Mouse (Mus musculus) thymus, postnatal 4 days (tissue): Measurements from ENCODE around the gene Asah2.
A peak's percentile ranks its signal among the peaks of the same experiment; 100 is the strongest.
"Not testable (repeated sequence)": the region's sequence is repeated elsewhere in the genome, so short reads cannot be mapped to it uniquely, and the experiment has no call there.

Source experiments
- DNase-seq: peaks from one replicate; pipeline ENCODE4 v3.0.0; 2021

Gene Asah2

DNA sequence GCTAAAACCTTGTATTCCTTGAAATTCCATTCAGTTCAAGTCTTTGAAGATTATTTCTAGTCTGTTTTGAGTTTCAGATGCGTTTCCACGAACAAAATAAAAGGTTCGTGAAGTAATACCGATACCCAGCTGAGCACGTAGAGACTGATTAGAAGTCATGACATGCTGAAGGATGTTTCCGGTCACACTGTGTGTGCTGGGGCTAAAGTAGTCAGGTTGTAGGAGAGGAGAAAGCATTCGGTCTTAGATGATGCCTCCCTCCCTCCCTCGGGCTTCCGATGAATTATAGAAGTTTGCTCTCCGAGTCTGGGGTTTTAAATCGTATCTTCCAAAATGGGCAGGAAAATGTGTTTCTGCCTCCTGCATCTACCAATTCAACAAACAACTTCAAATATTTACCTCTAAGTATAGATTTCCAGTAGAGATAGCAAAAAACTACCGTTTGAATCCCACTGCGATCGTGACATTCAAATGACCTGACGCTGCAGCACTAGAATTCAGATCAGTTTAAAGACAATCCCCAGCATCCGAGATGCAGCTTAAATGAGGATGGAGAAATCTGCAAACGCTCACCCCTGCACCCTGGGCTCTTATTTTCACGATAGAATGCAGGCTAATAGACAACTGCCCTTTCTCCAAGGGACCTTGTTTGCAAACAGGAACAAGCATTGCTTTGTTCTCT lies 5.6 kb downstream of the Asah2 start:
- DNase-seq: no peak

DNA sequence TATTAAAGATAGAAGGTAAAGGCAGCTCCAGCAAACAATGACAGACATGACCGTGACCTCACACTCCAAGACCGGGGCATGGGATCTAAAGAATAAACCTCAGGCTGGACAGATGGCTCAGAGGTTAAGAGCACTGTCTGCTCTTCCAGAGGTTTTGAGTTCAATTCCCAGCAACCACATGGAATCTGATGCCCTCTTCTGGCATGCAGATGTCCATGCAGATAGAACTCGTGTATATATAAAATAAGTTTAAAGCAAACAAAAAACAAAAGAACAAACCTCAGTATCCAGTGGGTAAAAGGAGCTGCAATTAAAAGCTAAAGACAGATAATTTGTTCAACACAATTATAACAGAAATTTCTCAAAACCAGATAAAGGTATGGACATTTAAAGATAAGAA lies 9.4 kb downstream of the Asah2 start:
- DNase-seq: no peak

DNA sequence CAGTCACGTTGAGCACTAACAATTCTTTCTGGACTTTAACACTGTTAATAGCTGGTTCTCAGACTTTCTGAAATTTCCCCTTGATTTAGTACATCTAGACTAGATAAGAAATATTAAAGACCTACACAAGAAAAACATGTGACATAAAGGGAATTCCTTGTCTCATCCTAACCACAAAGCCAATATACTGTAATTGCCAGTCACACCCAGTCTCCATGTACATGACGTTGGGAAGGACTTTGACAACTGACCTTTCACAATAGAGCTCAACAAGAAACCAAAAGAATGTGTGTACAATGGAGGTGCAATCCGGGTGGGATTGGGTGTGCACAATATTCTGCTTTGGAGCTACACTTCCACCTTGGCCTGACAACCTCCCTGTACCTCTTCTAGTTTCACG lies 15.7 kb downstream of the Asah2 start:
- DNase-seq: no peak

DNA sequence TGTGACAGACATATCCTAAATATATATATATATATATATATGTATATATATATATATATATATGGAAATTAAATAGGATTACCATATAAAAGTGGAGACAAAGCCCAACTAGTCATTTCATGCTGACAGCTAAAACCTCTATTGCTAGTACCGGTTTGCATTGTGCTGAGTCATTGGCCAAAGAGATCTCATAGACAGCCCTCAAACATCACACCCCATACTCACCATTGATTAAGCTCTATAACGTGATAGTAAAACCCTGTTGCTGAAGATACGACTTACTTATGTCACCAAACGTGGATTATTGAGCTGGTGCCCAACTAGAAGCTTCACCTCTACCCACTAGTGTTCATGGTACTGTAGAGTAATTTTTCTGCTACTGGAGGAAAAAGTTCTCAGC lies 17.2 kb downstream of the Asah2 start:
- DNase-seq: no peak

DNA sequence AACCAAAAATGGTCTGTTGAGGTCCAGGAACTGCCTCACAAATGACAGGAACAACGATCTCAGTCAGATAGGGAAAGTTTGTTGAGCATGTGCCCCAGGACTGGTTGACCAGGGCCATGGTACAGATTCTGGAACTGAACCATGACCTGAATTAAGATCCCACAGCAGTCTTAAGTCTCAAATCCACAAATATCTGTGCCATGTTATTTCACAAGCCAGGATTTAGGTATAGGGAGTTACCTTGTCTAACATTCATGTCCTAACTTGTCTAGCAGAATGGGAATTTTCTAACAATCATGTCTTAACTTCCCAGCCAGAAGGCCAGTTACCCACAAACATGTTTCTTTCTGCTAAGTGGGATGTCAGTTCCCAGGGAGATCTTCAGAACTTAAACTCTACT lies 19.4 kb downstream of the Asah2 start:
- DNase-seq: no peak

DNA sequence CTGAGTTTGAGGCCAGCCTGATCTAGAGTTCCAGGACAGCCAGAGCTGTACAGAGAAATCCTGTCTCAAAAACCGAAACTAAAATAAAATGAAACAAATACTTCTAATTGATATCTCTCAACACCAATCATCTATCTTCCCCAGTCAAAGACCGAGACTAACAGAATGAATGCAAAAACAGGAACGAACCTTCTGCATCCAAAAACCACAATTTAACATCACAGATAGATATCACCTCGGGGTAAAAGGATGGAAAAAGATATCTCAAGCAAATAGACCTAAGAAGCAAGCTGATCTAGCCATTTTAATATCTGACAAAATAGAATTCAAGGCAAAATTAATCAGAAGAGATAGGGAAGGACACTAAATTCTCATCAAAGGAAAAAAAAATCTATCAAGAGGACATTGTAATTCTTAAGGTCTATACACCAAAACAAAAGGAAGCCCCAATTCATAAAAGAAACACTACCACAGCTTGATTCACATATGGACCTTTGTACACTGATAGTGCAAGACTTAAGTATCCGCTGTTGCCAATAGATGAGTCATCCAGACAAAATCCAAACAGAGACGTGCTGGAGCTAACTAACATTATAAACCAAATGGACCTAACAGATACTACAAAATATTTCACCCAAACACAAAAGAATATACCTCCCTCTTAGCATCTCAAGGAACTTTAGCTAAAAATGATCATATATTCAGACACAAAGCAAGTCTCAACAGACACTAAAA lies 20.1 kb downstream of the Asah2 start:
- DNase-seq: no peak

DNA sequence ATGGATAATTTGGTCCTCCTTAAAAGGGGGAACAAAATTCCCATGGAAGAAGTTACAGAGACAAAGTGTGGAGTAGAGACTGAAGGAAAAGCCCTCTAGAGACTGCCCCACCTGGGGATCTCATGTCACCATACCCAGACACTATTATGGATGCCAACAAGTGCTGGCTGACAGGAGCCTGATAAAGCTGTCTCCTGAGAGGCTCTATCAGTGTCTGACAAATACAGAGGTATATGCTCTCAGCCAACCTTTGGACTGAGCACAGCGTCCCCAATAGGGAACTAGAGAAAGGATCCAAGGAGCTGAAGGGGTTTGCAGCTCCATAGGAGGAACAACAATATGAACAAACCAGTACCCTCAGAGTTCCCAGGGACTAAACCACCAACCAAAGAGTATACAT lies 23.2 kb downstream of the Asah2 start:
- DNase-seq: not testable (repeated sequence)

DNA sequence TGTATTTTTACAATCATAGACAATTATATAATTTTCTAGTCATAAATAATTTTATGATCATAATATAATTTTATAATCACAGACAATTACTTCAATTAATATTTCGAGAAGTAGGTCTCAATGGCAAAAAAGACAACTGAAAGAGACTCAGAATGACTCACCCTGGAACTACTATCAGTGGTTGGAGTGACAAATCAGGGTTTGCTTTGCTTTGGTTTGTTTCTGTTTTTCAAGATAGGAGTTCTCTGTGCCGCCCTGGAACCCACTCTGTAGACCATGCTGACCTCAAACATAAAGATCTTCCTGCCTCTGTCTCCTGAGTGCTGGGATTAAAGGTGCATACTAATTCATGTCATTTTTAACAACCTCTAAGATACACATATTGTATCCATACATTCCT lies 37.7 kb downstream of the Asah2 start:
- DNase-seq: no peak

DNA sequence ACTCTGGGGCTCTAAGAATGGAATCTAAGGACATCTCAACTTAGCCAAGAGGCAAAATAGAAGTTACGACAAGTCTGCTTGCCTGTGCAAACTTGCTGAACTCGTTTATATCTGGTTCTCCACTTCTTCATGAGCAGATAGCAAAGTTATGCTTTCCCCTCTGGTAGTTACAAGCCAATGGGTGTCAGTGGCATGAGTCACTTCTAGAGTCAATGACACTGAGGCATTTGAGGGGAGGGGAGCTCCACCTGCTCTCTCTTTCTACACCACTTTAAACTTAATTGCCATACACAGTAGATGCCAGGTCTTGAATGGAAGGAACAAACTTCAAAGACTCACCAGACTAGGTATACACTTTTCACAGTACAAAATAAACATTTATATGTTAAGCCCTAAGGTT lies 38.4 kb downstream of the Asah2 start:
- no peak for DNase-seq

DNA sequence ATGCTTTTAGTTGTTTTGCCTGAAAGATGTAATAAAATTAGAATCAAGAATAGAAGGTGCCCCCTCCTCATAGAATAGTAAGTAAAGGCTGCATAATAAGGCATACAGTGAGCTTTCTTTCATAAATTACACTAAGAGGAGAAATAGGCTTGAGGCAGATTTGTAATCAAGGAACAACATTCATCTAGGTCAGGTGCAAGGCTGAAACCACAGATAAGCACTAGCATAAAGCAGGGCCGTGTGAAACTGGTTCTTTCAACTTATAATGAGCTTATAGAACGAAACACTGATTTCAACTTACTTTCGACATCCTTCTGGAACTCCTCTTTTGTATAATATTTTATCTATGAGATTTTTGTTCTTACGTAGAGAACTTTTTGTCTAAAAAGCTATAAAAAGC lies 40.3 kb downstream of the Asah2 start:
- DNase-seq: no peak

DNA sequence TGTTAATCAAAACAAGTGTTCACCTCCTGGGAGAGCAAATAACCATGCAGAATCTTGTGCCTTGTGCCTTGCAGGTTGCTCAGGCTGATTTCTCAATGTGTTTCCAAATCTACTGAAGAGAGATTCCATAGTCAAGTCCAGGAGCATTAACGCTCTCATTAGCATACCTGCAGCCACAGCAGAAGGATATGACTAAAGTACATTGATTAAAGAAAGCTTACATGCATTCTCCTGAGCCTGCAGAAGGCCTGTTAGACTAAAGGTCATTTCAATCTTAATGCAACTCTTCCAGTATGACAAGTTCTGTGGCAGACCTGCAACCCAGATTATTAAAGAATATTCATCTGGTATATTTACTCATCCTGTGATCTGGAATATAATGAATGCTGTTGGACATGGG lies 46.7 kb downstream of the Asah2 start:
- DNase-seq: no peak

DNA sequence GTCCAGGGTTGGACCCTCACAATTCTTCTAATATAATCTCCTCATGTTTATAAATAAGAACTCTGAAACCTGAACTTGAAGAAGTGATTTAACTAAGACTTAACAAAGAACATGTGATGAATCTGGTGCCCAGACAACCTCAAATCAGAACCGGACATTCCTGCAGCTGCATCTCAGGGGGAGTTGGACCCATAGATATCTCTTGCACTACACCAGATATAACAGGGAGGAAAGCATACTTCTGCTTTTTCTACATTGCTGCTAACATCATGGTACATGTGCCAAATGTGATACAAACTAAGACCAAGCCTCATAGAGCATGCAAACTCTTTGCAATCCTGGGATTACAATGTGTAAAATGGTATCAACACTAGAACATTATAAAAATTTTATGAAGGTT lies 51.8 kb downstream of the Asah2 start:
- DNase-seq: no peak

DNA sequence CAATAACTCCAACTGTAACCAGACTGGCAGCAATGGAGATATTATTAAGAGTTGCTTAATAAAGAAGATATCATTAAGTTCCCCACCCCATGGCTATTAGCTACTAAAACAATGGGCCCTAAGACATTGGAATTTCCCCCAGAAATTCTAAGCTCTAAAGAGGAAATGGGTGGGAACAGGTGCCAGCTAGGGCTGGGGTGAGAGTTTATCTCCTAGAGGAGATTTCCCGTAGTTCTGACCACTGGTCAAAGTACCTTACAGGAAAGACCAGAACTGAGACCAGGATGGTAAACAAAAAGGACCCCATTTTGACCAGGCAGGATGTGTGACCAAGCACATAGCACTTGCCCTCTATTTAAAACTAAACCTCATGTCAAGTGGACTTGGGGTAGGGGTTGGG lies 52.3 kb downstream of the Asah2 start:
- DNase-seq: no peak

DNA sequence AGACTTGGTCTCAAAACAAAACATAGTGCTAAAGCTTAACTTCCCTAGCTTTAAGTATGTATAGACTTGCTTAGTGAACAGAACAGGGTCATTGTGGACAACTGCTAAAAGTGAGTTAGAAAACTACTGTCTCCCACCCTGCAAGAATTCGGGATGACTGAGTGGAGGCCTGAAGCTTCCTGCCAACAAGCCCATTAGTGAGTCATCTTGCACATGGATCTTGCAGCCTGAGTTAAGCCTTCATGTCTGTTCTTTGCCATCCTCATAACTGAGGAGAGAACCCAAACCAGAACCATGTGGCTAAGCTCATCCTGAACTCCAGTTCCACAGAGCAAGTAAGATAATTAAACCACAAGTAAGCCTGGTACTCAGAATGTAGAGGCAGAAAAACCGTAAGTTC lies 56.8 kb downstream of the Asah2 start:
- no peak for DNase-seq

DNA sequence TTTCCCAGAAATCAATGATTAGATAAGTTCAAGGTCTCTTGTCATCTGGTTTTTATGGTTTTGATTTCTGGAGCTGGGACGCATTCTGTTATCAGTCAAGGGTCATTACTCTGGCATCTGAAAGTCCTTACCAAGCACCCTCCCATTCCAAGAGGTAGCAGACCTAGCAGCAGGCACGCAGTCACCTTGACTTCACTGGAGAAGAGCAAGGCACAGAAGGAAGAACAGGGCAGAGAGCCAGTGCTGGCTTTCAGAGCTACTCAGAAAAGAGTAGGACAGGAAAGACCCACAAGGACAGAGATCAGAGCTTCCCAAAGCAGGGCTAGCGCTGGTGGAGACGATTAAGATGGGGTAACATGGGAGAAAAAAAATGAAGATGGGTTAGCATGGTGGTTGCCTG lies 75.1 kb downstream of the Asah2 start:
- DNase-seq: no peak

DNA sequence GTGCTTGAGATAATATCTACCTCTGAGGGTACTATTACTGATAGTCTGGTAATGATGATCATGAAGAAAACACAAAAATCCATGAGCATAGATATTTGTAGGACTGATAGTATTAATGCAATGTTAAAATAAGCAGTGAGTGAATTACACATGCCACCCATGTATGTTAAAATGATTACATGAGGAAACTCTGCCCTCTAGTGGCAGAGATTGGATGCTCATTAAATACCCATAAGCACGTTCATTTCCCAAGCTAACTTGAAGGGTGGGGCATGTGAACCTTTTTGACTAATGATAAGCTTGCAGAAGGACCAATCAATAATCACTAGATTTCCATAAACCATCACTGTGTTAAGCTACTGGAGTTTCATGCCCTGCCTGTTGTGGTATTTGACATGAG lies 77.6 kb downstream of the Asah2 start:
- peak; percentile 43 for DNase-seq

DNA sequence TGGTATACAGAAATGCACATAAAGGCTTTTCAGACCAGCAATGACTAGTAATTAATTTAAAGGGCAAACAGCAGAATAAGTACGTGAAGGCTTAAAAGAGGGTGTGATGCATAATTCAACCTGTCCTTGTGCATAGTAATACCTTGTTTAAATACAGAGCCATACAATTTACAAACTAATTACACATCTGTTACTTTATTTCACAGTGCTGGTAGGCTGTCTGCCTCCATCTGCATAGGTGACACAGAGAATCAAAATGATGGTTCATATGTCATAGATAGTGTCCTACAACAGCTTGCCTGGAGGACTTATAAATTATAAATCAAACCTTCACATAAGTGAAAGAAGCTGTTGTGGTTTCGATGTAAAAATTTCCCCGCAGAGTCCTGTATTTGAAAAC lies 82.6 kb downstream of the Asah2 start:
- no peak for DNase-seq

DNA sequence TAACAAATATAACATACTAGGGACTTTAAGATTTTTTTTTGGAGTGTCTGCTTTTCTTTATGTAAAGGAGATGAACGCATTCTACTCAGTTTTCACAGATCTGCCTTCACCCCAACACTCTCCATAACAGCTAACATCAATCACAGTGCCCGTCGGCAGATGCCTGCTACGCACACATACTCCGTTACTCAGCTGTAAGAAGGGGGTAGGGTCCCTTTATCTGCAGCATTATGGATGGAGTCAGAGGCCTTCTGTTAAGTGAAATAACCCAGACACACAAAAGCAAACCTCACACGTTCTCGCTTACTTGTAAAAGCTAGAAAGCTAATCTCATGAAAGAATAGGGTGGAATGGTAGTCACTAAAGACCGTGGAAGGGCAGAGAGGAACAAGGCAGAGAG lies 88.3 kb downstream of the Asah2 start:
- DNase-seq: no peak

DNA sequence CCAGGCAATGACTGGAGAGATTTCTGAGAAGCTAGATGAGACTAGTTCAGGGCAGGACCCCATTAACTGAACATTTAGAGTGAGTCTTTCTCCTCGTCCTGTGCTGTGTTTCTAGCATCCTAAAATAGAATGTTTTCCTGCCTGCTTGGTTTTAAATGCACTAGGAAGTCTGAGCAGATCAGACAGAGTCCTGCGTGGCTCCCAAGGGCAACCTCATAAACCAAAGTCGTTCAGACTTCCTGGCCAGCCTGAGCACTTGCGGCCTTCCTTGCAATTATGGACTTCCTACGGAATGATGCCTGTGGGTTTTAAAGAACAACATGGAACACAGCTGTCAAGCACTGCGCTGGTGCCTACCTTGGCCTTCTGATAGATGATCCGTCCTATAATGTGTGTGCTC lies 89.4 kb downstream of the Asah2 start:
- no peak for DNase-seq

DNA sequence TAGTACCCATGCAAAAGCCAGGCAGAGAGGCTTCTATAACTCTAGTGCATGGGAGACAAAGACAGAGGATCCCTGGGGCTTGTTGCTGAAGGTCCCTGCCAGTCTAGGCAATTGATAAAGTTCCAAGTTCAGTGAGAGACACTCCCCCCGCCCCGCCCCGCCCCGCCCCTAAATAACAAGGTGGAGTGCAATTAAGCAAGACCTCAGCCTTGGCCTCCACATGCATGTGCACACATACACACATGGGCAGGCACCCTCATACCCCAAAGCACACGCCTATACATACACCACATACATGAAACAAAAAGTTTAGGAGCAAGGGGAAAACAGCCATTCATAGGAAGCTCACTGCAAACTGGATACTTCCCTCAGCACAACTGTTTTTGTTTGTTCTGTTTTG lies 90.0 kb downstream of the Asah2 start:
- DNase-seq: no peak

DNA sequence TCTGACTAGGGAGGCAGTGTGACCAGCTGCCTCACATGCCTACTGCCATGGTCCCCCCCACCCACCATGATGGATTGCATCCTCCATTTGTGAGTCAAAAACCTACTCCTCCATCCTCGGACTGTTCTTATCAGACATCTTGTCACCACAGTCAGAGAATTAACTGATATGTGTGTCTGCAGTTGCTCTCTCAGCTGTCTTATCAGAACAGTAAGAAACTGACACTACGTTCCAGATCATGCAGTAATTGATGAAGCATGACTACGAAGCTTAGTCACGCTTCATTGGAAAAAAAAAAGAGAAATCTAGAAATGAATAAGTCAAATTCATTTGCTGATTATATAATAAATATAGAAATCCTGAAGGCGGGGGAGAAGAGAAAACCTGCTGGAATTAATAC lies 105.4 kb downstream of the Asah2 start:
- DNase-seq: no peak

DNA sequence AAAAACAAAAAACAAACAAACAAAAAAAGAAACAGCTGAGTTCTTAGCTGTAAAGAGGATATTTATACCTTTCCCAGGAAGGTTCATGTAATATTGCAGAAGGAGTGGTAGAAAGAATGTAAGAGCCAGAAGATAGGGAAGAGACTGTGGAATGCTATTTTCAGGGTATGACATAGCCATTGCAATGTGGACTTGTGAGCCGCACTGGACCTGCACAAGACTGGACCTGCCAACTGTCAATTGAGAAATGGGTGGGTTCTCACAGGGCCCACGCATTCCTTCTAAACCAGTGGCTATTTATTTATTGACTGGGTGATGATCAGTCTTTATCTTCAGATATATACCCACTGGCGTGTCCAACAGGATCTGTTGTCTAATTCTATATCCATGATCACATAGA lies 111.1 kb downstream of the Asah2 start:
- DNase-seq: no peak

DNA sequence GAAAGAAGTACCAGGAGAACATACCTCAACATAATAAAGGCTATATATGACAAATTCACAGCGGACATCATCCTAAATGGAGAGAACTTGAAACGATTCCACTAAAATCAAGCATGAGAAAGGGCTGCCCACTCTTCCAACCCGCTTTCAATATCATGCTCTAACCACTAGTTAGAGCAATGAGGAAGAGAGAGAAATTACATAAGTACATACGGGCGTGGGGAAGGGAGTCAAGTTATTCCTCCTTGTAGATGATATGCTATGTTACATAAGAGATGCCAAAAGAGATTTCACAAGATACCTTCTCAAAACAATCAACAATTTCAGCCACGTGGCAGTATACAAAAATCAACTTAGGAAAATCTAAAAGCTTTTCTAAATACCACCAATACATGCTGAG lies 117.0 kb downstream of the Asah2 start:
- DNase-seq: no peak

DNA sequence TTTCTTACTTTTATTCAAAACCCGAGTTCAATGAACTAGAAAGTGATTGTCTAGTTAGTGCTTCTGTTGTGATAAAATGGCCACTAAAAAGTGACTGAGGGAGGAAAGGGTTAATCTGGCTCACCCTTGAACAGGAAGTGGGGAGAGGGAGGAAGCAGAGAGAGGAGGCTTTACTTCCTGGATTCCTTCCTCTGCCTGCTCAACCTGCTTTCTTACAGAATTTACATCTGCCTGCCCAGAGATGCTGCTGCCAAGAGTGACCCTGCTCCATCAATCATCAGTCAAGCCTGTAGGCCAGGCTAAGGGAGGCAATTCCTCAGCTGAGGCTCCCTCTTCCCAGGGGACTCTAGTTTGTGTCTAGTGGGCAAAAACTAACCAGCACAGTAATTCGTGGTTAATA lies 132.1 kb downstream of the Asah2 start:
- DNase-seq: peak; percentile 16

DNA sequence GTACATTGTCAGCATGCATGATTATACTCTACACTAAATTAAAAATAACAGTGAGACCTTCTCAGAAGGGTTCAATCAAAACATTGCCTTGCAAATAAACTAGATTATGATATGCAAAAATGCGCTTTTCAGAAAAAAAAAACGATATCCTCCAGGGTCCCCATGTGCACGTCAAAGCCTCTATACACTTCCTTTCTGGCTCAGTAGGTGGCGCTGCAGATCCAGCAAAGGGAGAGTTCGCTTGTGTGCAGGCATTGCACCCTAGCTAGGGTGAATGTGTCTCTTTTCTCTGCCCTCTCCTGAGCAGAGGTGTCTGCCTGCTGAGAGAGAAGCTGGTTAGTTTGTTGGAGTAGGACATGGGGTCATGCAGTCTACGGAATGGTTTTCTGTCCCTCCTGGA lies 136.0 kb downstream of the Asah2 start:
- DNase-seq: peak; percentile 95
